Mouse (Mus musculus) cerebellum, postnatal 10 days (tissue): ENCODE results near the gene Rfc5.
"Not testable (repeated sequence)": the region's sequence is repeated elsewhere in the genome, so short reads cannot be mapped to it uniquely, and the experiment has no call there.

Experiments used
- DNase-seq, 2 experiments: peaks; one replicate each; pipeline ENCODE4 v3.0.0; 2021; ENCODE audit warnings: mixed read lengths in 2 of 2

Rfc5 gene

DNA sequence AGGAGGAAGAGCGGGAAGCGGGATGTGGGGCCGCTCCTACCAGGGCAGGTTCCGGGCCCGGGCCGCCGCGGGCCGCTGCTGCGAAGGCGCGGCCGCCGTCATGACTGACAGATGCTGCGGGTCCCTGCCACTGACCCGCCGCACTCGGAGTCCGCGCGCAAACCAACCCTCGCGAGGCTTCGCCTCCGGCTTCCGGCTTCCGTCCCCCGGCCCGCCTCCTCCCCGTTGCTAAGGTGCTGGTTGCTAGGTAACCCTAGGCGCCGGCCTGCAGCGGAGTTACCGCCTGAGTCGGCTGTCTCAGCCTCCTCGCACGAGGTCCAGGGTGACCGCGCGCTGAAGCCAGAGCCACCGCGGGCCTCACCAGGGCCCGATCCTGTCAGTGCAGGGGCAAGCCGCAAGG, at the start of gene Rfc5:
Gene Rfc5 (minus strand): TSS at position 171 of the 400 bp plus-strand sequence.
- peak; percentile 97 to 98 for DNase-seq

DNA sequence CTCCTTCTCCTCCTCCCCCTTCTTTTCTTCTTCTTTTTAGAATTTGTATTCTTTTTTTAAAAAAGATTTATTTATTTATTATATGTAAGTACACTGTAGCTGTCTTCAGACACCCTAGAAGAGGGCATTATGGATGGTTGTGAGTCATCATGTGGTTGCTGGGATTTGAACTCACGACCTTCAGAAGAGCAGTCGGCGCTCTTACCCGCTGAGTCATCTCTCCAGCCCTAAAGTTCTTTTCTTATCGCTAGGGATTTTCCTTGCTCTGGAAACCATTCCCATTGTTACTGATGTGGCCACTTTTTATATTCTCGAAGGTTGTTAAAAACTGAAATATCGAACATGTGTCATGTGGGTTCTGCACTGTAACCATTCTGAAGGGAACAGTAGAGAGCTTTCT, 44.7 kb upstream of the Rfc5 start:
- not testable (repeated sequence) for DNase-seq

- DNase-seq: no peak
Observed at GRCm38 (mm10) chr5:117417442-117417841, 28.6 kb upstream of the Rfc5 start.

- DNase-seq: peak; percentile 48 to 58
Observed at GRCm38 (mm10) chr5:117415011-117415912, 26.4 kb upstream of the Rfc5 start.

DNA sequence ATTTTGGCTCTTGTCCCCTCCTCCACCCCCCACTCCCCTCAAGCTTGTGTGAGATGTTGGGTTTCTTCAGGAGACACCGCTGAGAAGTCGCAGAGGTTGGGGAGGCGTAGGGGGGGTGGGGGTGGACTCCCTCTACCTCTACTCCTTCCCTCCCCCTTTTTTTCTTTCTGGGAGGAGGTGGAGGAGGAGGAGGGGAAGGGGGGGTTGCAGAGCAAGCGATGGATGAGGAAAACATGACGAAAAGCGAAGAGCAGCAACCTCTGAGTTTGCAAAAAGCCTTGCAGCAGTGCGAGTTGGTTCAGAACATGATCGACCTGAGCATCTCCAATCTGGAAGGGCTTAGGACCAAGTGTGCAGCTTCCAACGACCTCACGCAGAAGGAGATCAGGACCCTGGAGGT, 25.8 kb upstream of the Rfc5 start:
- peak; percentile 51 to 65 for DNase-seq

DNA sequence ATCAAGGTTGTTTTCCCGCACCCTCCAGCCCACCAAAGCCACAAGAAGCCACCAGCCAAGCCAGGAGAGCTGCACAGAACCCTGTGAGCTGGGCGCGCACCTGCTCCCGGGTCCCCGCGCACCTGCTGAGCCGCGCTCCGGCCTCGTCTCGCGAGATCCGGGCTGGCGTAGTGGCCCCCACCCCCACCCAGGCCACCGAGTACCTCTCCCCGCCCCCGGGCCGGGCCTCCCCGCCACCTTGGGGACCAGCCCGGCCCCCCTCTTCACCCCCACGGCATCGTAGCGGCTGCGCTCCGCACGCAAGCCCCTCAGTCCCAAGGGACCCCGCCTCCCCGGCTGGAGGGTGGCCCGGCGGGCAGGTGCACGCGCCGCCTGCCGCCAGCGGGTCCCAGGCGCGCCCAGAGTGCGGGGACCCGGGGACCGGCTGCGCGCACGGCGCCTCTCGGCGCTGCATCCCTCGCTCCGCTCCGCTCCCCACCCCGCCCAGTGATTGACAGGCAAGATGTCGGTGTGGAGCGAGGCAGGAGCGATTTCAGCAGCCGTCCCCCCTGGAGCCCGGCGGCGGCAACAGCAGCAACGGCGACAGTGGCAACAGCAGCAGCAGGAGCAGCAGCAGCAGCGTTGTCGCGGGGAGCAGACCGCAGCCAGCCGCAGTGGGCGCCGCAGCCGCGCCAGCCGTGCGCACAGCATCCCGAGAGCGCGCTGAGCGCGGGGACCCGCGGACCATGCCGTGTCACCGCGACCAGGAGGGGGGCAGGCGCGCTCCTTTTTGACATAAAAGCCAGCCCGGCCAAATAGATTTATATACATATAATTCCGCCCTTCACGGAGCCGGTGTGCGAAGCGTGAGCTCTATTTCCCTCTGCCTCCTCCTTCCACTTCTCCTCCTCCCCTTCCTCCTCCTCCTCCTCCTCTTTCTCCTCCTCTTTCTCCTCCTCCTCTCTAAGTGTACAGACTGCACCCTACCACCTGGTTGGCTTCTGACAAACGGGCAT, 25.0 kb upstream of the Rfc5 start, which contains the start of gene Ksr2:
Gene Ksr2 (plus strand): TSS at position 494 of the 995 bp plus-strand sequence.
- peak; percentile 91 for DNase-seq

GRCm38 (mm10) chr5:117409369-117409768, 20.5 kb upstream of the Rfc5 start:
- no peak for DNase-seq

DNA sequence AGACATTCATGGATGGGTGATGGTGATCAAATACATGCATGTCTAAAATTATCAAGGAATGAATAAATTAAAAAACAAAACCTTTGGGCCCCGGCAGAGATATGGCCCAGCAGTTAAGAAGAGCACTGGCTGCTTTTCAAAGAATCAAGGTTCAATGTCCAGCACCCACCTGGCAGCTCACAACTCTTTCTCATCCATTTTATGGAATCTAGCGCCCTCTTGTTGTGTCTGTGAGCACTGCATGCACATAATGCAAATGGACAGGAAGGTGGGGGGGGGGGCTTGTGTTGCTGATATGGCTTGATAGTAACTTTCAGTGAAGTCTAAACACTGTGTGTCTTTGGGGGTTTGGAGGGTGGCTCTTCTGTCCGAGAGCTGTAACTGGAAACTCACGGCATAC, 19.4 kb upstream of the Rfc5 start:
- peak; percentile 64 to 70 for DNase-seq

DNA sequence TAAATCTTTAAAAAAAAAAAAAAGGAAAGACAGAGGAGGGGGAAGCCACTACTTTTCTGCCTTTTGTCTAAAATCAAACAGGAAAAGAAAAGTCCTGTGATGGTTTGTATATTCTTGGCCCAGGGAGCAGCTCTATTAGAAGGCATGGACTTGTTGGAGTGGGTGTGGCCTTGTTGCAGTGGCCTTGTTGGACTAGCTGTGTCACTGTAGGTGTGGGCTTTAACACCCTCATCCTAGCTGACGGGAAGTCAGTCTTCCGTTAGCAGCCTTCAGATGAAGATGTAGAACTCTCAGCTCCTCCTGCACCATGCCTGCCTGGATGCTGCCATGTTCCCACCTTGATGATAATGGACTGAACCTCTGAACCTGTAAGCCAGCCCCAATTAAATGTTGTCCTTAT, 15.8 kb upstream of the Rfc5 start:
- not testable (repeated sequence) for DNase-seq

DNA sequence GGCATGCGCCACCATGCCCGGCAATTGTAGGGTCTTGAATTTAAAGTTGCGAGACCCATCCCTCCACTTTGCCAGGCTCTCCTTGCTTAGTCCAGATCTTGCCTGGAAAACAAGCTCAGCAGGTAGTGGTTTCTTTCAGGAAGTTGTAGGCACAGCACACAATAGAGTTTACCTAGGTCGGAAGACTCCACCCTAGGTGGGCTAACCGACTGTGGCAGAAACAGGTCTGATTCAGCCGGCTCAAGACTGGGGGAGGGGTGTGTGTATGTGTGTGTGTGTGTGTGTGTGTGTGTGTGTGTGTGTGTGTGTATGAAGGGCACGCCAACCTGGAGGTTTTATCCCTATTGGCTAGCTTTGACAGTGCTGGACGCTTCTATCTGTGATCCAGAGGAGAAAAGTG, 14.8 kb upstream of the Rfc5 start:
- no peak for DNase-seq

DNA sequence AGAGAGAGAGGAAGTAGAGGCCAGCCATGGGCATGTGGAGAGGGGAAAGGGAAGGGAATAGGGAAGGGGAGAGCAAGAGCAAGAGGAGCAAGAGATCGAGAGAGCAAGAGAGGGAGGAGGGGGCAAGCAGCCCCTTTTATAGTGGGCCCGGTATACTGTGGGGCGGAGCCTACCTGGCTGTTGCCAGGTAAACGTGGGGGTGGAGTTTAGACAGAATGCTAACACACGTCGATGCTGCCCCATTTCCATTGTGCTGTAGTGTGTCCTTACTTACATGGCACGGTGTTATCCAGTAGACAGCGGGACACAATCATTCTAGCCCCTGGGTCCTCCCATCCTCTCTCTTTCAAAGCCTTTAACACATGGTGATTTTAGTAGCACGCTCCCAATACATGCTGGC, 10.4 kb upstream of the Rfc5 start:
- no peak for DNase-seq

DNA sequence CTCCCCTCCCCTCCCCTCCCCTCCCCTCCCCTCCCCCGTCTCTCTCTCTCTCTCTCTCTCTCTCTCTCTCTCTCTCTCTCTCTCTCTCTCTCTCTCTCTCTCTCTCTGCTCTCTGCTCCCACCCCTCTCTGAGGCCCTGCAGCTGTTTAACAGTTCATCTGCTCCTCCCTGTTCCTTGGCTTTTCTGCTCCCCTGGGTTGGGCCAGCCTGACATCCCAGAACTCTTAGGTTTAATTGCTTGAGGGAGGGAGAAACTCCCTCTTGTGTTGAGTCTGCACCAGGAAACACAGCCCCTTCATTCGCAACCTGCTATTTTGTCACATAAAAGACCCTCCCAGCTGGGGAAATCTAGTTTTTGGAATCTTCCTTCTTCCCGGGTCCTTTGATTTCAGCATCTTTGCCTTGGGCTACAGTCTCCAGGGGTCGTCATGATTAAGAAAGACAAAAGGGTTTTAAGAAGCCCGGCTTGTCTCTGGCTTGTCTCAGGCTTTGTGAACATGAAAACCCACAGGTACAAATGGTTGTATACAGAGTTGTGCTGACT, 9.2 kb upstream of the Rfc5 start:
- no peak for DNase-seq

DNA sequence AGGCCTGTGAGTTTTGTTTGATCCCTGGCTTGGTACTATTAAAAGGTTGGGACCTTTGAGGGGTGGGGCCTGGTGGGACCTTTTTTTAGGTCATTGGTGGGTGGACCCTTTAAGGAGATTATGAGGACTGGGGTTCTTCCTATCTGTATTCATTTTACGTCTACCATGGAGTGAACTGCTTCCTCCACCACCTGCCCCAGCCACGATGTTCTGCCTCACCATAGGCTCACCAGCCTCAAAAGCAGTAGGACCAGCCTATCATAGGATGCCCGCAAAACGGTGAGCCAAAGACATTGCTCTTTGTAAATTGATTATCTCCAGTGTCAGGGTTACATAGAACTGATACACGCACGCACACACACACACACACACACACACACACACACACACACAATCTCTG, 8.5 kb upstream of the Rfc5 start:
- no peak for DNase-seq

GRCm38 (mm10) chr5:117396596-117397014, 7.8 kb upstream of the Rfc5 start:
- DNase-seq: no peak

DNA sequence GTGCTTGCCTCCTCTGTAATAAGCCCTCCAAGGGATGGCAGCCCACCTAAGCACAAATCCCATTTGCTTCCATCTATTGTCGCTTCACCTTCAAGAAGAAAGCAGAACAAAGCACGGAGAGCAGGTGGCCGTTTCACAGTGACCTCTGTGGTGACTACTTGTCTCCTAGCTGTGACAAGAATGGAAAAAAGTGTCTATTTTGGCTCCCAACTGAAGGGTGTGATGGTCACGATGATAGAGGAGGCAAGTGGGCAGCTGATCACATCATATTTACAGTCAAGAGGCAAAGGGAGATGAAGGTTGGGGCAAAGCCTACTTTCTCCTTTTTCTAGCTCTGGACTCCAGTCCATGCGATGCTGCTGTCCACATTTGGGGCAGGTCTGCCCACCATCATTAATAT, 7.0 kb upstream of the Rfc5 start:
- no peak for DNase-seq

GRCm38 (mm10) chr5:117390895-117391294, 2.0 kb upstream of the Rfc5 start:
- DNase-seq: no peak

GRCm38 (mm10) chr5:117388296-117388751, 523 bp downstream of the Rfc5 start:
- DNase-seq: peak; percentile 80 to 83

DNA sequence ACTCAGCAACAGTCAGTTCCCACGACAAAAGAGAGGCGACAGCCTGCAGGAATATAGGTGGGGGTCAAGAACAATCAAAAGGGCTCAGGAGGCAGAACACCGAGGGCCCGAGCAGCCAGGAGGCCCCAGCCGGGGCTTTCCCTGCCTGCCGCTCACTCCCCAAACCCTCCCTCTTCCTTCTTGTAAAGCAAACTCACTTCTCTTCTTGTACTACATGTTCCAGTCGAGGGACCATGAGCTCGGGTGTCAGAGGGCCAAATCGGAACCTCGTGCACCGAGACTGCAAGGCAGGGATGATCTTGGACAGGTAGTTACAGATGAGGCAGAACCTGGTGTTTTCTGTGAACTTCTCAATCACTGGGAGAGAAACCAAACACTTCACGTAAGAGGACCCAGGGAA, 5.6 kb downstream of the Rfc5 start:
- DNase-seq: no peak

GRCm38 (mm10) chr5:117381785-117382184, 7.1 kb downstream of the Rfc5 start:
- no peak for DNase-seq

DNA sequence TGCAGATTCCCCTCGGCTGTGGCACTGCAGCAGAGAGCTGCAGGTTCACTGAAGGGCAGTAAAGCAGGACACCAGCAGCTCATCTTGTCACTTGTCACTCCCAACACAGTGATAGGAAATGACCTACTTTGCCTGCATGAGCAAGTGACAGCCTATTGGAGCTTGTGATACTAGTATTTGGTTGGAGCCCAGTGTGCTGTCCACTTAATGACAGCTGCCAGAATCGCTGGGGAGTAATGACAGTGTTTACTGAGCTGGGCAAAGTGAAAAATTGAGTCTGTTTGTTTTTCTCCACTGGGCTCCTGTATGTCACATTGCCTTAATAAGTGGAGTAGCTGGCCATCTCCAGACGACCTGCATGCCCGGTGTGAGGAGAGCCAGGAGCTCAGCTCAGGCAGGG, 8.6 kb downstream of the Rfc5 start:
- DNase-seq: no peak

- DNase-seq: not testable (repeated sequence)
Observed at GRCm38 (mm10) chr5:117377731-117378130, 11.1 kb downstream of the Rfc5 start.

DNA sequence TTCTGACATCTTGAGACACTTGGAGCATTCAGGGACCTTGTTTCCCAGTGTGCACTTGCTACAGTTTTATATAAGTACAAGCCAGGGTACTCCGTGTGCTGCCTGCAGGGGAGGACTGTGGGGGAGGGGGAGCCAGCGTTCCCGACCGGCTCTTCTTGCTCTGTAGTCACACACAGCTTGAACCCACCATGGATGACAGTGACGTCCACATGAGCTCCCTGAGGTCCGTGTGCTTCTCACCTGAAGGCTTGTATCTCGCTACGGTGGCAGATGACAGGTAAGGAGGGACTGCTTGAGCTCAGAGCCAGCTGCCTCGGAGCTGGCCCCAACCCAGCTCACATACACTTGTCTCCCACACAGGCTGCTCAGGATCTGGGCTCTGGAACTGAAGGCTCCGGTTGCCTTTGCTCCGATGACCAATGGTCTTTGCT, 12.5 kb downstream of the Rfc5 start:
- DNase-seq: no peak
